Mouse (Mus musculus): Measurements from ENCODE around the gene Arxes2. TPM values are rescaled to one million over a fixed set of nuclear protein-coding genes. Genes with fewer than 3 reads are reported as not detected.

Arxes2 gene
- polyA plus RNA-seq, 1 experiment = 88.5 TPM

- peak in 1 of 2 experiments; percentile 31 for DNase-seq (ENCODE audit: extremely low spot score in 1 of 2, low spot score in 1 of 2)
These were observed 39.5 kb downstream of the Arxes2 start, which contains the start of gene Arxes1 for GRCm38 (mm10) chrX:136032799-136033763. Gene Arxes1, plus strand, starts transcription at chrX:136033367.

- DNase-seq (ENCODE audit: extremely low spot score in 1 of 2, low spot score in 1 of 2) = no peak
These were observed 50.1 kb downstream of the Arxes2 start for GRCm38 (mm10) chrX:136043726-136044125.

Other genes with a start within 250 kb of the Arxes2 start
- gene Bhlhb9, start 196.2 kb upstream of the Arxes2 start, polyA plus RNA-seq (2012; rRNA removed) = 43.8 and 52.5 TPM in 2 replicates
- gene Gprasp2, start 154.8 kb upstream of the Arxes2 start, polyA plus RNA-seq (2012; rRNA removed) = 87.4 and 110 TPM in 2 replicates
- 23.9 and 25.2 TPM in 2 replicates for gene Arxes1, start 39.5 kb downstream of the Arxes2 start, polyA plus RNA-seq (2012; rRNA removed)
- 425 and 460 TPM in 2 replicates for gene Bex2, start 74.4 kb downstream of the Arxes2 start, polyA plus RNA-seq (2012; rRNA removed)
- 0.04 and 0.10 TPM in 2 replicates for gene Nxf3, start 91.4 kb downstream of the Arxes2 start, polyA plus RNA-seq (2012; rRNA removed)
- gene Bex4, start 145.2 kb downstream of the Arxes2 start, polyA plus RNA-seq (2012; rRNA removed) = 32.8 and 37.5 TPM in 2 replicates
- 67.1 and 69.0 TPM in 2 replicates for gene Tceal8, start 178.5 kb downstream of the Arxes2 start, polyA plus RNA-seq (2012; rRNA removed)
- gene Tceal5, start 210.1 kb downstream of the Arxes2 start, polyA plus RNA-seq (2012; rRNA removed) = 197 and 224 TPM in 2 replicates
- 1.3 and 1.4 TPM in 2 replicates for gene Tceal7, start 221.0 kb downstream of the Arxes2 start, polyA plus RNA-seq (2012; rRNA removed)
- 132 and 148 TPM in 2 replicates for gene Bex1, start 221.7 kb downstream of the Arxes2 start, polyA plus RNA-seq (2012; rRNA removed)